Mouse (Mus musculus): ENCODE measurements around the gene Tcap.

The Tcap gene

DNA sequence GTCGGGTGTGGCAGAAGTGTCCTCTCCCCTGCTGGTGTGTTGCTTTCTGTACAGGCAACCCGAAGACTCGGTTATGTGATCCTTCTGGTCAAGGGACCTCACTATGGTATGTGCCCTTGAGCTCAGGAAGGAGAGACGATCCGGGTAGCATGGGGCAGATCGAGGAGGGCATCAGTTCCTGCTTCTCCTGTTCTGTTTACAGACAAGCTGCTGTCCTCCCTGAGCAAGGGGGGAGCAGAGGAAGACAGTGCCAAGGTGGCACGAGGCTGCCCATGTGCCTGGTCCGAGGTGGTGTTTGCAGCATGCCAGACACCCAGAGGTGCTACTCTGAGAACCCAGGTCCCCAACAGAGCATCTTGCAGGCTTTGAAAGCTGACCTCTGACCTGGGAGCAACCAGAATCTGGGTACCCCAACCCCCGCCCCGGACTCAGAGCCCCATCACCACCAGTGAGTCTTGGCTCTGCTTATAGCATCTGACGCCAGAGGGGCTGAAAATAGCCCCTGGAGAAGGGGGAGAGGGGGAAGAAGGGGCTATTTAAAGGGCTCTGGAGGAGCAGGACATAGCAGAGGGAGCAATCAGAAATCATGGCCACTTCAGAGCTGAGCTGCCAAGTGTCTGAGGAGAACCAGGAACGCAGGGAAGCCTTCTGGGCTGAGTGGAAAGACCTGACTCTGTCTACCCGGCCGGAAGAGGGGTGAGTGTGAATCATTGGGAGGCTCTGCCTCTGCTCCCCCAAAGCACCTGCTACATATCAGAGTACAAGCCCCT is at the start of gene Tcap:
TSS of gene Tcap (plus strand) at position 551 of the 770 bp plus-strand sequence.
- DNase-seq (ENCODE audit: low read depth, low spot score): no peak

DNA sequence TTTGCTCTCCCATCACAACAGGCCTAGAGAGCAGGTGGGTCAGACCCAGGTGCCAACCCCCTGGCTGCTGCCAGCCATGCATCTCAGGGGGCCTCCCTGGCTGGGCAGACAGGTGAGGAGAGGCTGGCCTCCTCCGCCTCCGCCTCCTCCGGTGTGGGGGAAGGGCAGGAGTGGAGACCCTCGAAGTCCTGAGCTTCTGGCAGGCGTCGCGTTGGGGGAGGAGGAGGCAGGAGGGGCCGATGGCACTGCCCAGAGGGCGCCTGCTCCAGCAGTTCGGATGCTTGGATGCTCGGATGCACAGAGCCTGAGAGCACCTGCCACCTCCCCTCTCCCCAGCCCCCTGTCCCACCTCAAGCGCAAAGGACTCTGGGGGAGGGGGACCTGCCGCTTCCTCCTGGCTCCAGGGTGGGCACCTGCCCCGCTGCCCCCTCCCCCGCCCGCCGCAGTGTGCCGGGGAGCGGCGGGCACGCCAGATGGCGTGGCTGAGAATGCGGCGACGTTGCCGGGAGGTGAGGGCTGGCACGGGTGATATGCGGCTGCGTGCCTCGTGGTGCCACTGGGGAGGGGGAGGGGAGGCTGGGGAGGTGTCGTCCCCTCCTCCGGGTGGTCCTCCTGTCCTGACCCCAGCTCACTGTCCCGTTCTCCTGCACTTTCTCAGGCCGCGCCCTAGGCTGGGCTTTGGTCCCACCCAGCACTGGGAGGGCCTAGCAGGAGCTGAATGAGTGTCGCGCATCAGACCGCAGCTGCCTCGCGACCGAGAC is 49.5 kb upstream of the Tcap start:
- DNase-seq (ENCODE audit: low read depth, low spot score): peak; percentile 40

DNA sequence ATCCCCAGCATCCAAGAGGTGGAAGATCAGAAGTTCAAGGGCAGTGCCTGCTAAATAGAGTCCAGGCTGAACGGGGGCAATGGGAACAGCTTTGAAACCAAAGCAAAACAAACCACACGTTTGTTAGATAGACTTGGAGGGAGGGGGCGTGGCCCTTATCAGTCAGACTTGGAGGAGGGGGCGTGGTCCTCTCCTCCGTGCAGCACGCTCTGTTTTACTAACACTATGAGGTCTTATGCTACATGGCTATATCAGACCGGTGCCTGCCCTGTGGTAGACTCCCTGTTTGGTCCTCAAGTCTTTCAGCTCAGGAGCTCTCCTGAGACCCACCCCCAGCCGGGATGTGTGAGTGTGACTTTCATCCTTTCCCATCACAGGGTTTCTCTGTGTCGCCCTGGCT is 48.4 kb upstream of the Tcap start:
- DNase-seq (ENCODE audit: low read depth, low spot score): peak; percentile 66

DNA sequence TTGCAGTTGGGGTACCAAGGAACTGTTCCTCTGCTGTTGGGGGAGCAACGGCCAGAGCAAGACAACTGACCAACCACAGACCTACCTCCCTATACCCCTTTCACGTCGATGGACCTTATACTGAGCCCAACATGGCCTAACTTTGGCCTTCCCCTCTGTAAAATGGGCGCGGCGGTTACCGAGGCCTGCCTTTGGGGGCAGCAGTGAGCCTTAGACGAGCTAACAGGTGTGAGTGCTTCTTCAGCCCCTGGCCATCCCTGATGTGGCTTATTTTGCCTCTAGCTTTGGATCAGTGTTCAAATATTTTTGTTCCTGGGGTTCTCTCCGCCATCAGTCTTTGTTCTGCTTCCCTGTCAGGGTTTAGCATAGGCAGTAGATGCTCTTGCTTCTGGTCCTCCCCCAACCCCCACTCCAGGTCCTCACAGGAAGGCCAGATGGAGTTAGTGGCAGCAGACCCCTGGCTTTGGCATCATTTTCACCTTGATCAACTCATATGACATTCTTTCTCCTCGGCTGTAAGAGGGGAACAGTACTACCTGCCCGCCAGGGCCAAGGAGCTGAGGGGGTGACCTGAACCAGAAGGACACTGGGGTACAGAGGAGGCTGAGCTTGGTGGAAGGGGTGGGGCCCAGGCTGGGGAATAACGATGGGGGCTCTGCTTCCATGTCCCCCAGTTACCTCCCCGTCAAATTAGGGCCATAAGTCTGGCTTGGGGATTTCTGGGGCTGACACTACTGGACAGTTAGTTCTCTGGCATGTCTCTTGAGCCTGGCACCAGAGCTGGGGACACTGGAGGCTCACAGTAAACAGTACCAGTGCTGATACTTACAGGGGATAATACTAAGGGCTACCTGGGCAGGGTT is 47.1 kb upstream of the Tcap start:
- DNase-seq (ENCODE audit: low read depth, low spot score): peak; percentile 82

DNA sequence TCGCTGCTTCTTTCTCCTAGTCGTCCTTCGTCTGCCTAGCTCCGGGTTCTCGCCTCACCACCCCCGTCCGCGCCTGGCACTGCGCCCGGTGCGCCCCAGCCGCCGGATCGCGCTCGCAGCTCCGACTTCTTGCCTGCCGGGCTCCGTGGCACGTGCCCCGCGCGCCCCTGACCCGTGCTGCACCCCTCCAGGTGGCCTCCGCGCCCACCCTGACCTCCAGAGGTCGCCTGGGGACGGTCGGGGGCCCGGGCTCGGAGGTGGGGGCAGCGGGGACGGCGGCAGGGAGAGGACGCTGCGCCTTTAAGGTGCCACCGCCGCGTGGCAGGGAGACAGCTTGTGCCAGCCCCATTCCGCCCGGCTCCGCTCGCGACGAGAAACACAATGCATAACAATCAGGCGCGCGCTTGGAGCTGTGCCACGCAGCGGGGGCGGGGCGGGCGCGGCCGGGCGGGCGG is 45.1 kb upstream of the Tcap start:
- DNase-seq (ENCODE audit: low read depth, low spot score): peak; percentile 48

DNA sequence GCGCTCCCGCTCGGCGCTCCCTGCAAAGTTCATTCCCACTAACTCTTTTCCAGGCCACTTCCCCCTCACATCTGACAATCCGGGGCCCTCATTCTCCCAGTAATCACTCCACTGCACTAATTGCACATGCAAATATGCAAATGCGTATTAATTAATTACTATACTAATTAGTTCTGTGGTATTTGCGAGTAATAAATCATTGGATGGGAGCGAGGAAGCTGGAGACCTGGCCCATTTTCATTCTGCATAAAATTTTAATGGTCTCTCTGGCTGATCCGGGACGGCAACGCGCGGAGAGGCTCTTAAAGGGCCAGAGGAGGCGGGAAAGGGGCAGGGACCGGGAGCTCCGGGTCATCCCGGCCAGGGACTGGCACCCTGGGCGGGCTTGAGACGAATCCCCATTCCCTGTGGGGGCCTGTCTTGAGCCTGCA is 44.5 kb upstream of the Tcap start:
- peak; percentile 41 for DNase-seq (ENCODE audit: low read depth, low spot score)

DNA sequence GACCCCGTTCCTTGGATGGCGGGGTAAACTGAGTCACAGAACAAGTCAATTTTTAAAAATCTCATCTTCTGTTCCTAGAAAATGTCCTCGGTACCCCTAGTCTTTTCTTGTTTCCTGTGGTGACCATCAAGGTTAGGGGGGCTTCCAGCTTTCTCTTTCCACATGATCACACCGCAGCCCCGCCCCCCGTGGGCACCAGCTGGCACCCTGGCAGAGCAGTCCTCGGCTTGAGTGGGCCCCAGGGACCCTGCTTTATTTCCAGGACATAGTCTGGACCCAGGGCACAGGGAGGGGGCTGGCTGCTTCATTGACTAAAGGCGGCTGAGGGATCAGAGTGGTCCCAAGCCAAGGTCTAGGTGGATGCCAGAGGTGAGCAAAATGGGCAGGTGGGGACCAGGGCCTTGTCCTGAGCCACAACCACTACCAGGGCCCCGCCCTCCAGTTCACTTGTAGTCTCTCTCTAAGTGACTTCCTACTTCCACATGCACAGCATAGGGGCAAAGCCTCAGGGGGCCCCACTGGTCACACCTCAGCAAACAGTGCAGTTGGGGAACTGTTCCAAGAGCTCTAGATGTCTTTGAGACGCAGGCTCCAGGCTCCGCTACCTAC is 43.8 kb upstream of the Tcap start:
- no peak for DNase-seq (ENCODE audit: low read depth, low spot score)

DNA sequence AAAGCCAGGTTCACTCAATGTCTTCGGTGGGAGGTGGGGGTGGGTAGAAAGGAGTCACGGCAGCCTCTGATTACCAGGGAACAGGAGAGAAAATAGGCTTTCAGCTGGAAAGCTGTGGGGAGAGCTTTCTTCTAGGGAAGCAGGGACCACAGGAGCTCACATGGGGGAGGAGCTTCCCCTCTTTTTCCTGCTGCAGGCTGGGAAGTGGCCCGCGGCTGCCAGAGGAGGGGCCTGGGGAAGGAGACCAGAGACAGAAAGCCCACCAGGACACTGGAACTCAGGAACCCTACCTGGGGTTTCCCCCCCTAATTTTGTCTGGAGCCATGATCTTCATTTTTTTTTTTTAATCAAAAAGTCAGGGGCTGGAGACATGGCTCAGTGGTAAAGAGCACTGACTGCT is 43.0 kb upstream of the Tcap start:
- DNase-seq (ENCODE audit: low read depth, low spot score): no peak

DNA sequence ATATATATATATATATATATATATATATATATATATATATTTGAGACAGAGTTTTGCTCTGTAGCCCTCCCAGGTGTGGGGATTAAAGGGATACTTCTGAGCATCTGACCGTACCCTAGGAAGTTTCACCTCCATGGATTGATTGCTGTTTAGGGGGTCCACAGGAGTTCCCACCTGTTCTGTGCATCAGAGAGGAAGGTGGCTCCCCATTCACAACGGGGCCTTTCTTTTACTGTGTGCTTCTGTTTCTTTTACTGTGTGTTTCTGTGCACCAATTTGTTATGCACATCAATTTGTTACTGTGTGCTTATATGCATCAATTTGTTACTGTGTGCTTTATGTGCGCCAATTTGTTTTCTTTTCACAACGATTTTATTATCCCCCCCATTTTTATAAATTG is 42.4 kb upstream of the Tcap start:
- no peak for DNase-seq (ENCODE audit: low read depth, low spot score)

DNA sequence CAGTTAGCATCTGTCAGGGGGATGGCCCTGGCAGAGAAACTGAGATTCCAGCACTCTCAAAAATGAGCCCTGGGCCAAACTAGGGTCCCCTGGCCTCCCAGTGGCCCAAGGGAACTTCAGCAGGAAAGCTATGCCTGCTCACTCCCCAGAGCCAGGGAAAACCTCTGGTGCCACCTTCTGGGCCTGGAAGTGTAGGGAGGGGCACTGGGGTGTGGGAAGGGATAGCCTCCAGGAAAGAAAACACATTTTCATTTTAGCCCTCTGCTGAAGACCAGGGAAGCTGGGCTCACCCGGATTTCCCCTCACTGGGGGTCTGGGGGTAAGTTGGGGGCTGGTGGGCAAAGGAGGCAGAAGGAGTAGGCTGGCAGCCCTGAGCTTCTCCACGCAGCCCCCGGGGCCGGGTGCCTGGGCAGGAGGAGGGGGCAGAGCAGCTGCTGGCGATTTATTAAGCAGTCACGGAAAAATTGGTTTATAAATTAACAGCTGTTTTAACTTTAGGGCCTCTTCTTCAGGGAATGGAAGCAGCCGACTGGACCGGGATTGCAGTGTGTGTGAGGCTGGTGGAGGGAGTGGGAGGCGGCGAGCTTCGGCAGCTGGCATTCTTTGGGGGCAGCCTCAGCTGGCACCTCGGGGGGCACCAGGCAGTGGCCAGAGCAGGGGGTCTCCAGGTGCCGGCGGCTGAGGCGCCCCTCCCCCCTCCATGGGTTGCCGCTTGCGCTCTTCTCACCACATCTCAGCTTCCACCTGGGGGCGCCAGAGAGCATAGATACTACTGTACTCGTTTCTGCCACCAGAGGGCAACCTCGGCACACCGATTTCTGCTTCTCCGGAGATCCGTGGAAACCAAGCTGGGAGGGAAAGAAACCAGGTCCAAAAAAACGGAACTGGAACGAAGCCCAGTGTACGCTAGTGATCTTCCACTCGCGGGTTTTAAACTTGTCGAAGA is 41.3 kb upstream of the Tcap start:
- DNase-seq (ENCODE audit: low read depth, low spot score): peak; percentile 89

DNA sequence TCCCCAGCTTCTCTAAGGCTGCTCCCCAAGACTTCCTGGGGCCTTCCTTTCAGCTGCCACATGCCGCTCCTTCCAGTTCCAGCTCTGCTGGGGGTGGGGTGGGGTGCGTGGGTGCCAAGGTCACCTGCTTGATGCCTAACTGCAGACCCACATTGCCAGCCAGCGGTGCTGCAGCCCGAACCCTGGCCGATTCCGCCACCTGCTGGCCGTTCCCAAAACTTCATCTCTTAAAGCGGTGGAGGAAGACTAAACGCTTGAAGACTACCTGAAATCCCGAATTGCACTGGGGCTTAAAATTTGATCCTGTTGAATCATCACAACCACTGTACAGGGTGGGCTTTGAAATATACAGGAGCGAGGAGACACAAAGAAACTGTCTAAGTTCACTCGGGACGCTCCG is 38.4 kb upstream of the Tcap start:
- peak; percentile 87 for DNase-seq (ENCODE audit: low read depth, low spot score)

DNA sequence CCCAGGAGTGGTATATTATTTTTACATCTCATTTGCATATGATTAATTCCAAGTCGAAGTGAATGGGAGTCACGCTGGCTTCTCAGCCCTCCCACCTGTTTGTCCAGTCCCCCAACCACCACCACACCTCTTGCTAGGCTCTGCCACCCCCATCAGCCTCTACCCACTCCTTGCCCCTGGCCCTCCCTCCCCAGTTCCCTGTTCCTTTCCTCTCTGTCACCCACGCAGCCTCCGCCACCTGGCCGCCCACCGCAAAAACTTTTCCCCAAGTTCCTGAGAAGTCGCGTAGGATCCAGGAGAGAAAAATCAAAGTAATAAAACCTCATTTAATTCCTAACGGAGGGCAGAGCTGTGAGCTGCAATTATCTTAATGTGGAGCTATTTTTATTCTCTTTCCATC is 37.4 kb upstream of the Tcap start:
- DNase-seq (ENCODE audit: low read depth, low spot score): no peak

DNA sequence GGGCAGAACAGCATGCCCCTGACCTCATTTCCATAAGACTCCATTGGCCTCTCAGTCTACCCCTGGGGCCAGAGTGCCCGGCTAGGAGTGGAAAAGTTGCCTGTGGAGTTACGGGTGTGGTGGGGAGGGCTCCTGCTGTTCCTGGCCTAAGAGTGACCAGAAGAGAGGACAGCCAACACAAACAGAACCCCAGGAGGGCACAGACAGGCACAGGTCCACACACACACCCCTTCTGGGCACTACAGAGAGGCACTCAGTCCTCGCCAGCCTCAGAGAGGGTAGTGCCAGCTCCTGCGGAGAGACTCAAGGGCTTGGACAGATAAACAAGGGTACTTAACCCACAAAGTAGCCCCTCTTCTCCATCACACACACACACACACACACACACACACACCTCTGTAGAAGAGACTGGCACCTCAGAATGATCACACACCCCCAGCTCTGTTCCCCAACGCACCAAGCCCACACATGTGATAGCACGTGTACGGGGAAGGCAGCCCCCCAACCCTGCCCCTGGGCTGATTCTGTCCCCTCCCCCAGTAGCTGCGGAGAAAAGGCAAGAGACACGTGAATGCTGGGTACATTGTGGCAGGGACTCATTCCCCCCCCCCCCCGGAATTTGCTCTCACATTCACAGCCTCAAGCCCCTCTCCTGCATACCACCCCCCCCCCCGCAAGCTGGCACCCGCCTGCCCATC is 36.1 kb upstream of the Tcap start:
- no peak for DNase-seq (ENCODE audit: low read depth, low spot score)

DNA sequence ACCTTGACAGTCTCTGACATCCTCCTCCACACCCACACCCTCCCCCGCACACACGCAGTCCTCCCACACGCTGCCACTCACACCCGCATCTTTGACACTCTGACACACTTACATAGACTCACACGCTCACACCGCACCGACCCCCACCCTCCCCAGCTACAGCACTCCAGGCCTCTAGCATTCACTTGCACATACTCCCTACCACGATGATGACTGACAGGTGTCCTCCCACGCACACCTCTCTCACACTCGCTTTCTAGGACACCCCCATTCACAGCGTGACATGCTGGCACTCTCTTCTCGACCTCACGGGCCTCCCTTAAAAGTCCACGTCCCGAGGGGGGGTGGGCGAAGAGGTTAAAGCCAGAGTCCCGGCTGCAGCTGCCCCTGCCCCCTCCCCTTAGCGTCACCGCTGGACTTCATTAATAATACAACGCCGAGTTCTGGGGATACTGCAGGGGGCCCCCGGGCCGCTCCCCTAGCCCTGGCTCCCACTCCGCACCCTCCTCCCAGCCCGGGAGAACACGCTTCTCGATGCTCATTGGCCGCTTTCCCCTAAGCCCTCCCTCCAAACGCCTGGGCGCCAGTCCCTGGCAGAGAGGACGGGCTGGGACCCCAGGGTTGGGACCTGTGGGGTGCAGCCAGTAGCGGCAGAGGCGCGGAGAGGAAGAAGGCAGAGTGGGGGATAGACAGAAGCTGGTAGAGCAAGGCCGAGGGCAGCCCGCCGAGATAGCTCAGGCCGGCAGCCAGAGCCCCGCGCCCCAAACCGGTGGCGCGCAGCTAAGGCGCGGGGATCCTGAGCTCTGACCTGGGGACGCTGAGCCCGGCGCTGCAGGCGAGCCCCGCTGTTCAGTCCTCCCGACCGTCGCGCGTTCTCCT is 35.3 kb upstream of the Tcap start, which contains the start of gene Ppp1r1b:
TSS of gene Ppp1r1b (plus strand) at position 322 of the 879 bp plus-strand sequence.
- peak; percentile 55 for DNase-seq (ENCODE audit: low read depth, low spot score)

DNA sequence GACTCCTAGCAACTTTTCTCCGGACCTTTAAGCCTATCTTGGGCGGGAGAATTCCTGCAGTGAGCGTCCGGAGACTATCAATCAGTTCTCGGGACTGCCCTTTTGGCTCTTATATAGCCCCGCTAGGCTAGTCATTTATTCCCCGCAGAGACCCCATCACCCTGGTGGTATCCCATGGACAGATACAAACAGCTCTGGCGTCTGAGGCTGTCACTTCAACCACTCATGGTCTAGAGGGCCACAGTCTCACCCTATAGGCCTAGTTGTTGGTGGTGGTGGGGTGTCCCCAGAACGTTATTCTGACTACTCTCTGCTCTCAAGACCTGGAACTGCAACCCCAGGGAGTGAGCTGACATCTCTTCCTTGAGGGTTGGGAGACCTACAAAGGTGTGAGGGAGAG is 34.3 kb upstream of the Tcap start:
- DNase-seq (ENCODE audit: low read depth, low spot score): no peak

DNA sequence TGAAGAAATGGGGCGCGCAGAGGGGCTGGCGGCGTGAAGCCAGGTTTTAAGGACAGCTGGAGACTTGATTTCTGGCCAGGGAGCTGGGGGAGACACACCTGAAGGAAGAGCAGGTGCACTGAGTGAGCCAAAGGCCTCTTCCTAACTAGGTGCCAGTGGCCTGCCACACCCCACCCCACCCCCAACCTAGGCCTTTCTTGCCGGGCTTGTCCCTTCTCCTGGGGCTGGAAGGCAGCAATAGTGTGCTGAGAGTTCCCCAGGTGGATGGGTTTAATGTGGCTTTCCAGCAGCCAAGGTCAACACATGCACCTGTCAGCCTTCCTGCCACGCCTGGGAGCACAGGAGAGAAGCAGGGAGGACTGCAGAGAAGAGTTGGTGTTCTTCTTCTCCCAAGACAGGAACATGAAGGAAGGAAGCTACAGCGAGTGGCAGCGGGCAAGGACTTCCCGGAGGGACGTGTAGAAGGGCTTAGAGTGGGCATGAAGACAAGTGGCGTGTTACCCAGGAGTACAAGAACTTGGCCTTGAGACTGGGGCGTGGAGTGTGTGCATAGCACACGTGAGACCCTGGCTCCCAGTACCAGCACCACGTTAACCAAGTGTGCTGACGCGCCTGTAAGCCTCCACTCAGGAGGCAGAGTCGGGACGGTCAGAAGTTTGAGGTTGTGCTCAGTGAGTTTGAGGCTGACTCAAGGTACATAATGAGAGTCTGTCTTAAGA is 31.2 kb upstream of the Tcap start:
- DNase-seq (ENCODE audit: low read depth, low spot score): no peak

DNA sequence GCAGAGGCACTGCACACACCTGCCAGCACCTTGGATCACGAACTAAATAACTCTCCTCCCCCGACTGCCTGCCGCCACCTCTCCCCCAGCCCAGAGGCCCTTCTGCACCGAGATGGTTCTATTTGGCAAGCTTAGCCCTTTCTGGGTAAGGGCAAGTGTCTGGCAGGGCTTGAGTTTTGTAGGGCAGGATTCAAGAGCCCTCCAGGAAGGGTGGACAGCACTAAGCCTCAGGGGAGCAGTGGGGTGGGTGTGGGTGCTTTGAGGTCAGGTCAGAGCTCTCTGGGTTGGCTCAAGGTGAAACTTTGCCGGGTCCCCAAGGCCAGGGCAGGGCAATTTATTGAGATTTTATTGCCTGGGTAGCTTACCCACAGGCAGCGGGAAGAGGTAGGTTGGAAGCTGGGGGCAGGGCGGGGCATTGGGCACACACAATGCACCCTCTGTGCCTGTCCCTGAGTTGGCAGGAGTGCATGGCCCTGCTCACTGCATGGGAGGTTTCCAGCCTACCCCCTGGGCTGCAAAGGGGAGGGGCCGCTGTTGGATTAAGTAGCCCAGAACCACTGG is 29.9 kb upstream of the Tcap start:
- DNase-seq (ENCODE audit: low read depth, low spot score): no peak

DNA sequence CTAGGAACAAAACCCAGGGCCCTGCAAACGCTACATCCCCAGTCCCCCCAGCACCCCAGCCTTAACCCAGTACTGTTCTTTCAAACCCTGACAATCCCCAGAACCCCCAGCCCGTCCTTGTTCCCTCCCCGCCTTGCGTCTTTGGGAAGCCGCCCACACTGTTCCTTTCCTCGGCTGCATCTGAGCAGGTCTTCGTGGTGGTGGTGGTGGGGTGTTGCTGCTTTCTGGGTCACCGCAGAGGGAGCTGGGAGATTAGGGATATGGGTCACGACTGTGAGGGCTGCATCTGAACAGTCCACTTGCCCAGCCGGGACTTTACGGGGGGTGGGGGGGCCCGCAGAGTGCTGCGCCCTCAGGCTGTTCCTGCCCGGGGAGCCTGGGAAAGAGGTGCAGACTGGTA is 29.2 kb upstream of the Tcap start:
- no peak for DNase-seq (ENCODE audit: low read depth, low spot score)

Data from ZHBTc4 (cell line).